Mouse (Mus musculus): ENCODE results near the gene Sdhaf1.

Sdhaf1 gene

DNA sequence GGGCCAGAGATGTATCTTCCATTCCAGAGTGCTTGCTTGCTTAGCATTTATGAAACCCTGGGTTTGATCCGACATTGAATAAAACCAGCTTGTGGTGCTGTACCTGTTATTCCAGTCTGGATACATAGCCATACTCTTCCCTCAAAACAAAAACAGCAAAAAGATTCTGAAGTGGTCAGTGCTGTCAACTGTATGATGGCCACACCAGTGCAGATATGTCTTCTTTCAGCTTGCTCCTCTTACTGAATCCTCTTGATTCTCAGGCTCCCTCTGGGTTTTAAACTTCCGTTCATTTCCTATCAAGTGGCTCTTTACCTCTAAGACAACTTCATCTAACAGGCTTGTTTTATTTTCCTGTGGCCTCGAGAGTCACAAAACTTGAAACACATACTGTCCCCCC is at the start of gene Sdhaf1:
Sdhaf1 (minus strand) TSS at position 101 of the 400 bp plus-strand sequence.
- DNase-seq (ENCODE audit: low spot score) = no peak

DNA sequence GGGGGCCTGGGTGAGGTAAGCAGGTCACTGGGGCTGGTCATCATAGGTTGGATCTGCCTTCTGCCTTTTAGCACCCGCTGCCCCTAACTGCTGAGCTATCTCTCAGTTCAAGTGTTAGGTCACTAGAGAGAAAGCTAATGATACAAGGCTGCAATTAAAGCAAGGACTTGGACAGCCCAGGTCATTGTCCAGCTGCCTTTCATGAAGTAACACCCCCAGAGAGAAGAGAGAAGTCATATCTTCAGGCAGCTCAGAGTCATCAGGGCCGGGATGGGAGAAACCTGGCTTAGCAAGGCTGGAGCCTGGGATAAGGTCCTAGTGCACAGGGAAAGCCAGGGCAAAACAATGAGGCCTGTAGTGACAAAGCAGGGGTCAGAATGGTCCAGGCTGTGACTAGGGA is 43.8 kb upstream of the Sdhaf1 start:
- DNase-seq (ENCODE audit: low spot score) = no peak

DNA sequence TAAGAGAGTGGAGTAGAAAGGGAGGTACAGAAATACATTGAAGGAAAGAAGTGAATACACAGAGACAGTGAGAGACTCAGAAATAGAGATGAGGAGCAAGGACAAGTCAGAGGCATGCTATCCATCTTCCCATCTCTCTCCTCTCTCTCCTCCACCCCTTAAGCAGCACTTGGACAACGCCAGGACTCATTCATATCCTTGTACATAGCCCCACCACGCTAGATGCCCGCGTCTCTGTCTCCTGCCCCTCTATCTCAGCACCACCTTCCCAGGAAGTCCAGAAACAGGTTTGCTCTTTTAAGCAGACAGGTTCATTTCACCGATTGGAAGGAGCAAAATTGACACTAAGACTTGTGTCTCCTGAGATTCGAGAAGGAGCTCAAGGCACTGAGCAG is 39.6 kb upstream of the Sdhaf1 start:
- DNase-seq (ENCODE audit: low spot score) = no peak

DNA sequence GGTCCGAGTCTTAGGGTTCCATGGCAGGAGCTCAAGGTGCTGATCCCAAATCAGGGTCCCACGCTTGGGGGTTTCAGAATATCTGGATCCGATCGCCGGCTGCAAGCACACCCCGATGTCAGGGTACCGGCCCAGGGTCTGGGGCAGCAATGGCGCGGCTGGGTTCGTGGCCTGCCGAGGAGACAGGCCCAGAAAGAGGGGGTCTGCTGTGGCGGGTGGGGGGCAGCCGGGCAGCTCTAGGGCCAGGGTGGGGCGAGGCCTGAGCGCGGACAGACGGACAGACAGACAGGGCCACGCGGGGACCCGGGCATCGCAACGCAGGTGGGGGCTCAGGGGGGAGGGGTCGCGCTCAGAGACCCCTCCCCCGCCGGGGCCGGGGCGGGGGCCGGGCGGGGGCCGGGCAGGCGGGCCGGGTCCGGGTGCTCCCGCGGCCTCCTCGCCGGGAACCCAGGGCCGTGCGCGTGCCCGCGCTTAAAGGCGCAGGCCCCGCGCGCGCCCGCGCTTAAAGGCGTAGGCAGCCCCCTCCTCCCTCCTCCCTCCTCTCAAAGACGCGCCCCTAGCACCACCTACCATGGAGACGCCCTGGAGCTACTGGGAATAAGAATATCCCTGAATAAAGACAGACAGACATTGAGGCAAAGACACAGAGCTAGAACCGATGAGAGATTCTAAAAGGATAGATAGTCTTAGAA is 39.1 kb upstream of the Sdhaf1 start, which contains the start of gene Lrfn3:
Lrfn3 (minus strand) TSS at position 121 of the 692 bp plus-strand sequence.
- DNase-seq (ENCODE audit: low spot score) = peak; percentile 76

DNA sequence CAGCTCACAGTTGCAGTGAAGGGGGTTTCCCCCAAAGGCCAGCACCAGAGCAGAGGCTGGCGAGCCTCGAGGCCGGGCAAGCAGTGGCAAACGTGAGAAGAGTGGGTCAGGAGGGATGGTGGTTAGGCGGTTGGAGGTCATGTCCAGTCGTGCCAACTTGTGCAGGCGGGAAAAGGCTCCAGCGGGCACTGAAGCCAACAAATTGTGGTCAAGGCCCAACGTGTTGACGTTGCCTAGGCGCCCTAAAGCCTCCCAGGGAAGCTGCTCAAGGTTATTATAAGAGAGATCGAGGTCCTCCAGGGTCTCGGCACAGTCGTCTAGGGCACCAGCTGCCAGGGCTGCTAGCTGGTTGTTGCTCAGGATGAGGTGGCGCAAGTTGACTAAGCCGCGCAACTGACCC is 36.3 kb upstream of the Sdhaf1 start:
- no peak for DNase-seq (ENCODE audit: low spot score)

DNA sequence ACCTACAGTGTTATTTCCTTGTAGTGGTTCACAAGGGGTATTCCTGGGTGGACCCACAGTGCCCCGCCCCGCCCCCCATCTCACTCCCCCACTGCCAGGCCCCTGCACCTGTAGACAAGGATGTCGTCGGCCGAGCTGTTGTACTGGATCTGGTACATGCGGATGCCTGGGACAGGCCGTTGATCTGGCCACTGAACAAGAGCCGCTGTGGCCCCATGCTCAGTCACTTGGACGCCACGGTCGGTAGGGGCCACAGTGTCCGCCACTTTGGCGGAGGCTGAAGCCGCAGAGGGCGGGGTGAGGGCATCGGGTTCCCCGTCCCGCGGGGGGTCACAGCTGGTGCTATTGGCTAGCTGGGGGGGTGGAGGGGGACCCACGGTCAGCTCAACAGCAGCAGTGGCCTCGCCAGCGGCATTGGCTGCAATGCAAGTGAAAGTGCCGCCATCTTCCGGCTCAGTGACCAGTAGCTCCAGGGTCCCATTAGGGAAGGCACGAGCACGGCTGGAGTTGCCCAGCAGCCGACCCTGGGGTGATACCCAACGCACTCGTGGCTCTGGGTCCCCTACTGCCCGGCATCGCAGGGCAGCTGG is 35.7 kb upstream of the Sdhaf1 start:
- DNase-seq (ENCODE audit: low spot score) = no peak

DNA sequence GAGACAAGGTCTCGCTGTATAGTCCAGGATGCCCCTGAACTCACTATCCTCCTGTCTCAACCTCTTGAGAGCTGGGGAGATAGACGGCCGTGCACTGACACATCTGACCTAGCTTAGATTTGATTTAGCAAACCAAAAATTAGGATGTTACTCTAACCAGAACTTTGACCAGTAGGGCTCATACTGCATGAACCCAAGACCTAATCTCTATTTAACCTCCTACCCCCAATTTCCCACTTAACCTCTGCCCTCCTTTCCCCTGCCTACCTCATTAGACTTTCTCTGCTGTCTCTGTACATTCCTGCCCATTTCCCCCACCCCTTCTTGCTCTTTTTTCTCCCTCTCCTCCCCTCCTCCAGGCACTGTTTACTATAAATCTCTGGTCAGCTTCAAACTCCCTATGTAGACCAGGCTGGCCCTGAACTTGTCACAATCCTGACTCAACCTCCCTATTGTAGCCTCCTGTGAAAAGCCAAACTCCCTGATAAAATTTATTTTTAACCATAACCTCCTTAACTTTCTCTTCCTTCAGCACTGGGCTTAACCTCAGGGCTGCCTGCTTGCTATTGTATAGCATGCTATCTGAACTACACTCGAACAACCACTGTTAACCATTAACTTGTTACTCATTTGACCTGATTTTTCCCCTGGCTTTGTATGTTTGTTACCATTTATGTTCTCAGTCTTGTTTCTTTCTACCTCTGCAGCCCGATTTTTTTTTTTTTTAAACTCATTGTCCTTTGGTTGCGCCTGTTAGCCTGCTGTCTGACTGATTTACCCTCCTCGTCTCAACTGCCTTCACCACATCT is 34.9 kb upstream of the Sdhaf1 start:
- DNase-seq (ENCODE audit: low spot score) = no peak

DNA sequence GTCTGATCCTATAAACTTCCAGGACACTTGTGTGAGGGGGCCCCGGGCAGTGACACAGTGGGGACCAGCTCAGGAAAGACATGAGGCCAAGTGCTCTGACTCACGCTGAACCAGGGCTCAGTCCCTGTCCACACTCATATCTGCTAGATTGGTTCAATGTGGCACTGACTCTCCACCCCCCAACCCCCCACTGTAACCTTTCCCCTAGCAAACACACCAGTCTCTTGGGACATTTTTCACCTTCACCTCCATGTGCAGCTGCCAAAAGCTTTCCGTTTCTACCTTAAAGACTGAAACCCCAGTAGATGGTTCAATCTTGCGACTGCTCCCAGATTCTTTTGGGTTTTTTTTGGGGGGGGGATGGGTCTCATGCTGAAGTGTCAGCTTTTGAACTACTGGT is 30.4 kb upstream of the Sdhaf1 start:
- DNase-seq (ENCODE audit: low spot score) = no peak

DNA sequence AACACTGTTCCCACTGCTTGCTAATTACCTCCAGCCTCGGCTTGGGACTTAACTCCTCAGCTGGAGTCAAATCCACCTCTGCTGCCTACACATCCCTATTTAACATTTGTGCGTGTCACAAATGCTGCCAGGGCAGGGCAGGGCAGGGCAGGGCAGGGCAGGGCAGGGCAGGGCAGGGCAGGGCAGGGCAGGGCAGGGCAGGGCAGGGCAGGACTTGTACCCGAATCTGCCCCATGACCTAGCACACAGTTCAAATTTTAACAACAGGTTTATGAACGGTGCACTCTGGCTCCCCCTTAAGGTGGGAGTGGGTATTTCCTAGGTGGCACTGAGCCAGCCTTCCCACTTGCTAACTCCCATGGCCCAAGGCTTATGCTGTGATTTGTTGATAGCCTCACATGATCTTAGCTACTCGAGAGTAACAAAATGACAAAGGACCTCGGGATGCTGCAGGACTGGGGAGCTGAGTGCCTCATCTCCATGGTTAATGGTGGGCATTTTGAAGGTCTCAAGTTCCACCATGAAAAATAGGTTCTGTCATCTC is 29.7 kb upstream of the Sdhaf1 start:
- peak; percentile 76 for DNase-seq (ENCODE audit: low spot score)

DNA sequence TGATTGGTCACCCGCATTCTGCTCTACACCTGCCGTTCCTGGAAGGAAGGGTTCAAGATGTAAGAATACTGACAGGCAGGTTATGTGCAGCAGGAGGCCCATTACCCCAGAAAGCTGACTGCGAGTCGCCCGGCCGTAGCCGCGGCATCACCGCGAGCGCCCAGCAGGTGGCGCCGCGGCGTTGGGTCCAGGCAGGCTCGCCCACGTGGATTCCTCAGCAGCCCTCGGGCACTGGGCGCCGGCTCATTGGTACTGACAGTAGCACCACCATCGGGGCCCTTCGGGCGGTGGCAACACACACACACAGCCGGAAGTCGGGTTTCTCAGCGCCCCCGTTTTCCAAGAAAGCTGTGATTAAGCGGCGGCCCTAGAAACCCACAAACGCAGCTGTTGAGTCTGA is 24.1 kb upstream of the Sdhaf1 start:
- DNase-seq (ENCODE audit: low spot score) = peak; percentile 80

DNA sequence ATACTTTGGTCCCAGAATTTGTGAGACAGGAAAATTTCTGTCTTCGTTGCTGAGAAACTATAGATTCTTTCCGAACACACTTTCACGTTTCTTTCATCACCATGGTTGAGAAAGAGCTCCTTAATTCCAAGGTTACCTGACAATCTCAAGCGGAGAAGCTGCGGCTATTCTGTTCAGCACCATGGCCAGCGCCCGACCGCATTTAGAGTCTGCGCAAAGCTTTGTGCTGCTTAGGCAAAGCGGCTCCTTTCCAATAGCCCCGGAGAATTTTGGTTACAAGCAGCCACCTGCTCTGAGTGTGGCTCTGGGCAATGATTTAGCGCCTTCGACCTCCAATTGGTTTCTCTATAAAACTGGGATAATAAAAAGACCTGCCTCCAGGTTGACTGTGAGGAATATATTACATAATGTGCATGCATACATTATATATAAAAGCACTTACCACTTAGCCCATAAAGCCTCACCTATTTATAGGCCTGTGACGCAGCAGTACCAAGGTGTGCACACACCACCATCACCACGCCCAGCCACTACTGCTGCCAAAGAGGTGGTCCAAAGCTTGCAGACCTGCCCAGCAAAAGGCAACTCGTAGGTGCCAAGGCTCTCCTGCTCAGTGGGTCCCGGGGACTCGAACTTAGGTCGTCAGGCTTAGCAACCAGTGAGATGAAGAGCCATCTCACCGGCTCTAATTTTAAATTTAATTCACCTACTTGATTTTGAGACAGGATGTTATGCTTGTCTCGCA is 23.1 kb upstream of the Sdhaf1 start:
- DNase-seq (ENCODE audit: low spot score) = no peak

DNA sequence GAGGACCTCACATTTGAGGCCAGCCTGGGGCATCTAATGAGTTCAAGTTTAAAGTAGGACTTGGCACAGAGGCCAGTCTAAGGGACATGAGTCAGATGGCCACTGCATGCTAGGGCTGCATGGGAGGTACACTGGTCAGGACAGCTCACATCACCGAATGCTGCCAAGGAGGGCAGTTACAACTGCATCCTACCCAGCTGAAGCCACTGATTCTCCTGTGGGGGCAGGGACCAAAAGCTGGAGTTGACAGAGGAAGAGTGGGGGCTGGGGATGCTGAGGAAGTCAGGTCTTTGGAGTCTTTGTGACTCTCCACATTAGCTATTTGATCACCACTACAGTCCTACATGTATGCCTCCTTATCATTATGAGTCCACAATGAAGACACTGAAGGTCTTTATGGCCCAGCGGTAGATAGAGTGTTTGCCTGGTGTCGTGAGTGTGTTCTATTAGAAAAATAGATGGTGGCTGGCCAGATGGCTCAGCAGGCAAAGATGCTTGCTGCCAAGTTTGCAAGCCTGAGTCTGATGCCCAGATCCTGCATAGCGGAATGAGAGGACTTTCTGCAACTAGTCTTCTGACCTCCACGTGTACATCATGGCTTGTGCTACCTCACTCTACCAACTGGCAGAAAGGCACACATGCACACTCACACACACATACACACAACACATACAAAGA is 15.9 kb upstream of the Sdhaf1 start:
- DNase-seq (ENCODE audit: low spot score) = no peak

DNA sequence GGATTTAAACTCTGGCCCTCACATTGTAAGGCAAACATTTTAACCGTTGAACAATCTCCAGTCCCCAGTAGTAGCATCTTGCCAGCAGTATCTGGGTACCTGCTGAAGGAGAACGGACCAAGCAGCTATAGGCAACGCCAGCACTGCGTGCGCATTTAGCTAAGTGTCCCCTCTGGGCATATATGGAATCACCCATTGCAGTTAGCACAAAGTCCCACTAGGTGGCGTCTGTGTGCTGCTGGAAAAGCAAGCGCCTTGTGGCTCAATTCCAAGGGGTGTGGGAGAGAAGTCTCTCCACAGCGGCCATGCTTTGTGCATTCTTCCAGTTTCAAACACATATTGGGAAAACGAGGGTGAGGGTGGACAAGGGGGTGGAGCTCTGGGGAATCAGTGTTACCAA is 12.7 kb upstream of the Sdhaf1 start:
- peak; percentile 90 for DNase-seq (ENCODE audit: low spot score)

DNA sequence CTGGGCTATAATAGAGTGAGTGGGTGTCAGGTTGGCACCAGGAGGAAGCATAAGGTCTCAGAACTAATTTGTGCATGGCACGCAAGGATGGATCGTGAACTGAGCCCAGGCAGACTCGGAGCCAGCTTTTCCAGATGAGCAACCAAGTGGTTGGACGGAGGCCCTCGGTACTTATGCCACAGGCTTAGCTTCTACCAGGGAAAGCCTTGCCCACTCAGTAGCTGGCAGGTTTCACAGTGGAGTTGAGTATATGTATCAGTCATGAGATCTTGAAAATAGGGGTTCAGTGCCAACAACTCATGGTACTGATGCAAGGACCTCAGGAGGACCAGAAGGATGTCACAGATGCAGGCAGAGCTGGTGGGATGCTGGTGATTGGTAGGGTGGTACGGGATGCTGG is 12.0 kb upstream of the Sdhaf1 start:
- peak; percentile 54 for DNase-seq (ENCODE audit: low spot score)

DNA sequence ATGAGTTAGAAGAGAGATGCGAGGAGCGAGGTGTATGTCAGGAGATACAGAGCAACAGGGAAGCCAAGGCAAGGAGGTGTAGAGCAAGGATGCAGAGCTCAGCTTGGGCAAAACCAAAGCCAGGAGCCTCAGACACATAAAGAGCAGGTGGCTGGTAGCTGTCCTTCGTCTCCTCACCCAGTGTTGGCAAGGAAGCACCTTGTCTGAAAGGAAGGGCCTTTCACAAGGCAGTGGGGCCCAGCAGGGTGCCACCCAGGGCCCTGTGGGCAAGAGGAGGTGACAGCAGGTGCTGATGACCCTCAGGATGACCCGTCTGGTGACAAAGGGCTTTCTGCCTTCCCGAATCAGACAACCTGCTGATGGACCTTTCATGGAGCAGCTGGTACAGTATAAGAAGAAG is 10.9 kb upstream of the Sdhaf1 start:
- DNase-seq (ENCODE audit: low spot score) = no peak

DNA sequence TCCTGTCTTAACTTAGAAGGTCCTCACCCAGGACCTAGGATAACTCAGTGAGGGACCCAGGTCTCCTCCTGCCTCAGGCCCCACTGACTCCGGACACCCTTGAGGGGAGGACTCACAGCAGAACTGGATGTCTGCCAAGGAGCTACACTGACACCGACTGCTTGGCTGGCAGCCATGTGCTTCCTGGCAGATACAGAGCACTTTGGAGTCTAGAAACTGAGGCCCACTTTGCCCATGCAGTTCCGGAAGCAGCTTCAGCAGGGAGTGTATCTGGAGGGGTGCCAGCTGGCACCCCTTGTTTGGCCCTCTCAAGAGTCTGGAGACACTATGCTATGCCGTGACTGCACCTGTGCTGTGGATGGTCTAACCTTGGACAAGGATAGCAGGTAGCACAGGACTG is 9.7 kb upstream of the Sdhaf1 start:
- DNase-seq (ENCODE audit: low spot score) = peak; percentile 73

DNA sequence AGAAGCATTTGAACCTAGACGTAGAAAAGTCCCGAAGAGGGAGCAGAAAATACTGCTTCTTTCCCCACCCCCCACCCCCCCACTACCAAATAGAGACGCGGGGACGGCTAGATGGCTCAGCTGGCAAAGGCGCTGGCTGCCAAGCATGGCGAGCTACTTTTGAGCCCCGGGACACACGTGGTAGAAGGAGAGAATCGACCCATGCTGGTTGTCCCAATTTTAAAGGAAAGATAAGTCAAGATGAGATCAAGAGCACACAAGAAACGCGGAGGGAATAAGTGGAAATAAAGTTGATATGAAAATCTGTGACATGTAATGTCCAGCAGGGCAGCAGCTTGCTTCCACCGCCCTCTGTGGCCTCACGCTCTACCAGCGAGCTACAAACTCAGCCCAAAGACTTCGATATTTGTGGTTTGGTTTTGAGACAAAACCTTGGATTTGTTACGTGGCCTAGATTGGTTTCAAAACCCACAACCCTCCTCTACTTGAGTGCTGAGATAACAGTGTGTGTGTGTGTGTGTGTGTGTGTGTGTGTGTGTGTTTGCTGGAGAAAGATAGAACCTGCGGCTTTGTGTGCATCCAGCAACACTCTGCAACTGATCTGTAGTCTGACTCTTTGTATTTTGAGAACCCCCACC is 9.0 kb upstream of the Sdhaf1 start:
- DNase-seq (ENCODE audit: low spot score) = no peak

DNA sequence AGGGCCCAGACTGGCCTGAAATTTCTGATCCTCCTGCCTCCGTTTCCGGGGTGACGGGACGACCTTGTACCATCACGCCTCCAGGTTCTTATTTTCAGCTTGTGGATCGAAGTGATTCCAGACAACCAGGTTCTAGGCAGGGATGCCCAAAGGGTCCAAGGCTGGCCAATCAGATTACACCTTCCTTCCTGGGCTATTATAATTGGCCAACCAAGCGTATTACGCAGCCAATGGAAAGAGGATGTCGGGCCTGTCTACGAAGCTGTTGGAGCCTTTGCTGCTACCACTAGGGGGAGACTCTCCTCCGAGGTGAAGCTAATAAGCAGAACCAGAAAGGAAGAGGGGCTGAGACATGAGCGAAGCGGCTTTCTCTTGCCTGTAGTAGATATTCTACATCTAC is 8.2 kb upstream of the Sdhaf1 start:
- peak; percentile 94 for DNase-seq (ENCODE audit: low spot score)

DNA sequence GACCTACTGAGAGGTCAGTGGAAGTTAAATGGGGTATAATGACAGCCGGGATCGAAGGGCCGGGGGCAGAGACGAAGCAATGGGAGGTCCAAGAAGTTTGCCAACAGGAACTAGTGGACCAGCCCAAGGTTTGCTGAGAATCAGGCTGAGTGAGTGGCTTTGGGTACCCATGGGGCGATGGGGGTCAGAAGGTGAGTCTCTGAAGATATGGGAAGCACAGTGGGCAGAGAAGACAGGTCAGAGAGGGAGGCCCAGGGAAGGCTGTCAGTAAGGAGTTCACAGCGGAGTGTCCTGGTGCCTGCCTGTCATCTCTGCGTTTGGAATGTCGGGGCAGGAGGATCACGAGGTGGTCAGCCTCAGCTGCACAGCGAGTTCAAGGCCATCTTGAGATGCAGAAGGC is 4.7 kb upstream of the Sdhaf1 start:
- no peak for DNase-seq (ENCODE audit: low spot score)

DNA sequence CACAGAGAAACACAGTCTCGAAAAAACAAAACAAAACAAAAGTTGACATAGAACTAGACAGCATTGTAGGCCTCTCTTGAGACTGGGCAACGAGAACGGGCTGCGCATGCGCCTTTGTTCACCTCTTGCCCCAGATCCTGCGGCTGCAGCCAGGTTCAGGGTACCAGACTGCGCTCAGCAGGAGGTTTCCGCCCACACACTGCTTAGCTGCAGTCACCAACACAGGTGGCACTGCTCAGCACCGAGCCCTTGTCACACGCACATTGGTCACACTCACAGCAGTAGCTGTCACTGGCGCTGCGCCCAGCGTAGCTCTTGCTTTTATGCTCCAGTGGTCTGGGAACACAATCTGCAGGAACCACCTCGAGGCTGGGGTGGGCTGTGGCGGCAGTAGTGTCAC is 3.4 kb upstream of the Sdhaf1 start:
- DNase-seq (ENCODE audit: low spot score) = no peak

DNA sequence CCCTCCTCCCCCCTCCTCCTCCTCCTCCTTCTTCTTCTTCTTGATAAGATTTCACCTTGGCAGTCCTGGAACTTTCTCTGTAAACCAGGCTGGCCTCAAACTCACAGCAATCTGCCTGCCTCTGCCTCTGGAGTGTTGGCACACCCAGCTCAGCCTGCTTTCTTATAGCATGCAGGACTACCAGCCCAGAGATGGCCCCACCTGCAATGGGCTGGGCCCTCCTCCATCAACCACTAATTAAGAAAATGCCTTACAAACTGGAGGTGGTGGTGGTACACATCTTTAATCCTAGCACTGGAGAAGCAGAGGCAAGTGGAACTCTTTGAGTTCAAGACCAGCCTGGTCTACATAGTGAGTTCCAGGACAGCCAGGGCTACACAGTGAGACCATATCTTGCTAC is 2.7 kb upstream of the Sdhaf1 start:
- DNase-seq (ENCODE audit: low spot score) = no peak

All from layer of hippocampus, adult 11-12 months (tissue).